Mouse (Mus musculus) kidney, adult 2 months (tissue): Measurements from ENCODE around the gene Tpcn1.

Experiments used
- CTCF ChIP-seq: fragments of 200-500 bp; conservative IDR thresholded peaks from 2 replicates; pipeline ENCODE4 v1.5.1; 2011; ENCODE audit warnings: low read depth, mild to moderate bottlenecking, control low read depth, low read length, moderate library complexity, mixed read lengths; ENCODE audit not compliant: insufficient read depth, insufficient read length
- POLR2A ChIP-seq: fragments of 200-500 bp; IDR thresholded peaks from one replicate; pipeline ENCODE4 v1.6.1; 2011; ENCODE audit warnings: low read depth, low read length, control low read depth

GRCm38 (mm10) chr5:120495064-120495702, 93.3 kb downstream of the Tpcn1 start:
- TF ChIP-seq CTCF (no peak), POLR2A (no peak)
